Mouse (Mus musculus) heart, embryonic 14.5 days (tissue): ENCODE data around the gene Kcnip4. TPM values are rescaled to one million over a fixed set of nuclear protein-coding genes. Genes with fewer than 3 reads are reported as not detected.

Source experiments
- ATAC-seq: fragments of 200-750 bp; cut with Nextera tagmentation; 2 replicates; pipeline ENCODE4 v1.8.0; 2017; ENCODE audit warnings: low read depth, moderate TSS enrichment; ENCODE audit not compliant: insufficient number of reproducible peaks, insufficient read depth, low FRiP score
- H3K27ac ChIP-seq, 2 experiments: fragments of 200-500 bp in 1 of 2; fragments of 300-500 bp in 1 of 2; sonication (generic) in 1 of 2; replicated peaks in 1 of 2; 2 replicates each; pipeline ENCODE4 v1.5.1; 2012 to 2014; ENCODE audit warnings: low read depth in 2 of 2, low read length in 2 of 2, control low read depth in 1 of 2, mild to moderate bottlenecking in 1 of 2, mixed read lengths in 1 of 2; ENCODE audit not compliant: control insufficient read depth in 1 of 2, insufficient read depth in 1 of 2
- H3K27me3 ChIP-seq: fragments of 300-500 bp; sonication (generic); 2 replicates; pipeline ENCODE4 v1.6.1; 2014; ENCODE audit warnings: mild to moderate bottlenecking, low read length, control low read depth; ENCODE audit not compliant: control insufficient read depth, insufficient read depth
- H3K36me3 ChIP-seq: fragments of 300-500 bp; sonication (generic); 2 replicates; pipeline ENCODE4 v1.6.1; 2014; ENCODE audit warnings: mild to moderate bottlenecking, control low read depth, low read length, mixed read lengths; ENCODE audit not compliant: control insufficient read depth, insufficient read depth
- H3K4me1 ChIP-seq, 2 experiments: fragments of 200-500 bp in 1 of 2; fragments of 300-500 bp in 1 of 2; sonication (generic) in 1 of 2; 2 replicates each; pipeline ENCODE4 v1.6.1; 2012 to 2014; ENCODE audit warnings: low read length in 2 of 2, control low read depth in 1 of 2, mixed read lengths in 1 of 2; ENCODE audit not compliant: control insufficient read depth in 2 of 2, insufficient read depth in 2 of 2
- H3K4me2 ChIP-seq: fragments of 300-500 bp; sonication (generic); 2 replicates; pipeline ENCODE4 v1.6.1; 2014; ENCODE audit warnings: mild to moderate bottlenecking, low read length
- H3K4me3 ChIP-seq, 2 experiments: fragments of 200-500 bp in 1 of 2; fragments of 300-500 bp in 1 of 2; sonication (generic) in 1 of 2; 2 replicates each; pipeline ENCODE4 v1.5.1; 2012 to 2014; ENCODE audit warnings: low read length in 2 of 2, mild to moderate bottlenecking in 2 of 2, control low read depth in 1 of 2, low read depth in 1 of 2, moderate library complexity in 1 of 2; ENCODE audit not compliant: control insufficient read depth in 1 of 2, insufficient read depth in 1 of 2
- H3K9ac ChIP-seq: fragments of 300-500 bp; sonication (generic); 2 replicates; pipeline ENCODE4 v1.6.1; 2014; ENCODE audit warnings: mild to moderate bottlenecking, low read length
- H3K9me3 ChIP-seq: fragments of 300-500 bp; sonication (generic); 2 replicates; pipeline ENCODE4 v1.6.1; 2016; ENCODE audit warnings: low read length, control low read depth; ENCODE audit not compliant: control insufficient read depth
- WGBS: fragments of 180-500 bp; shearing (Covaris S2); extraction: QIAGEN DNeasy Blood & Tissue Kit; methylation state at CpG from one replicate; pipeline ENCODE4 v1.1.7; 2014; 5-methylcytosine and 5-hydroxymethylcytosine counted together
- polyA plus RNA-seq: library from polyadenylated mRNA; unstranded; fragments of >200 nt; fragmentation: Nextera tagmentation; extraction: Ambion mirVana; gene quantifications from 2 replicates; pipeline ENCODE4 v1.2.1, GENCODE M21; 2014

Gene Kcnip4
- polyA plus RNA-seq, 1 experiment from 2014 or later, result 1.2 TPM

DNA sequence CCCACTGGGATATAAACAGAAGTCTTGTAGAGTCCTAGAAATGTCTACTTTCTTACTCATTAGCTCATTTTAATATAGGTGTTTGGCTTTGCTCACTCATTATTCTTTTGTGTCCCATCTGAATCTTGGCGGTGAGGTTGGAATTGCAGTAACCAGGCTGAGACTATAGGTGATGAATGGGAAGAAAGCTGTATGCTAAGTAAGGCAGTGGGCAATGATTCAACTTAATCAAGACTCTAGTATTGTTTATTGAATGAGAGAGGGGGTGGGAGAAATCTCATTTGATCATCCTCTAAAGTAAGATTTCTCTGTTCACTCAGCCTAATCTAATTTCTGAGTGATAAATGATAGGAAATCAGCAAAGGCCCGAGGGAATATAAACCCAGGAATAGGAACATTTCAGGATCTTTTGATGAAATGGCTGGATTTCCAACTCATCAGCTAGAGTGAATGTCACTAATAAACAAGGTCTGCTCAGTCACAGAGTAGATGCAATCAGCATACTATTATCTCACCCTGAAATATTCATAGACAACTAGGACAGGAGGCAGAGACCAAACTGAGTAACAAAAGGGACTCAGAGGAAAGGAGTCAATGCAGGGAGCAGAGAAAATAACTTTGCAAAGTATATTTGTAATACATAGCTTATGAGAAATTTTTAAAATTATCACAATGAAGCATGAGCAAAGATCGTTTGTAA lies 660.3 kb downstream of the Kcnip4 start:
- no peaks in the 10 kb centered on the region for H3K36me3 ChIP-seq
- no peak for ATAC-seq
- WGBS, result 67% methylated on average over 3 of the region's 3 CpGs

DNA sequence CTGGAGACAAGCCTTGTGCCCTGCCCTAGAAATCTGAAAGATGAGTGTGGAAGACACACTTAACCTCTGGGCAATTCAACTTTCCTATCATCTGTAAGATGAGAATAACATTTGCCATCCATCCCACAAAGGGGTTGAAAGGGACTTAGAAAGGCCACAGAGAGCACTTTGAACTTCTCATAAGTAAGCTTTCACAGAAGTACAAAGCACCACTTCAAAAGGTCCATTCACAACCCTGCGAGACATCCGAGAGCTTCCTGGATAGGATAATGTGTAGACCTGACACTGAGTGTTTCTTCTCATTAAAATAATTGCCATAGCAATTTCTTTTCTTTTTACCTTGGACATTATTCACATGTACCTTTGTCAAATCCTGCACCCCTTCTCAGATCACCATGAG lies 683.7 kb downstream of the Kcnip4 start:
- Histone ChIP-seq H3K27ac (no peak overlapping the region), H3K27me3 (no peaks in the 10 kb centered on the region), H3K36me3 (no peaks in the 10 kb centered on the region), H3K4me3 (no peak overlapping the region), H3K9ac (no peak overlapping the region), H3K4me1 (no peaks in the 10 kb centered on the region), H3K9me3 (no peaks in the 10 kb centered on the region), H3K4me2 (no peak overlapping the region)
- 57% methylated on average over 2 of the region's 2 CpGs for WGBS
- no peak for ATAC-seq

More for the DNA sequence above, 660.3 kb downstream of the Kcnip4 start:
- no peak overlapping the region for H3K4me2 ChIP-seq
- H3K27ac ChIP-seq, result no peak overlapping the region
- no peaks in the 10 kb centered on the region for H3K4me1 ChIP-seq
- H3K9me3 ChIP-seq, result no peaks in the 10 kb centered on the region
- no peak overlapping the region for H3K4me3 ChIP-seq
- H3K27me3 ChIP-seq, result no peaks in the 10 kb centered on the region
- no peak overlapping the region for H3K9ac ChIP-seq

DNA sequence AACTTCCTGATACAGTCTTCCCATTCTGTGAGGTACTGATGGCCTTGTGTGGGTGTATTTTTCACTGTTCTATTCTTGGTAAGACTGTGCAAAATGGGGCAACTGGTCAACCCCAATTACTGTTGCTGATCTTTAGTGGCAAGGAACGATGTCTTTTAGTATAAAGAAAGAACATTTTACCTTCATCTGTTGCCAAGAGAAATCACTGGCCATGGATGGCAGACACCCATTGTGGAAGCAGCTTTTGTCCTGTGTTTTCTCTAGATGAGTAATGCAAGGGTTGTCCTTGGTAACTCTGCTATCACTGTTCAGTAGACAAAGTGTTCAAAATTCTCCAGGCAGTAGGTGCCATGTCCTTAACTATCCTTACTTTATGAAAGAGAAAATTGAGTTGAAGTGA lies 729.2 kb downstream of the Kcnip4 start:
- no peaks in the 10 kb centered on the region for H3K27me3 ChIP-seq
- no peaks in the 10 kb centered on the region for H3K4me1 ChIP-seq
- ATAC-seq, result no peak
- no peak overlapping the region for H3K9ac ChIP-seq
- H3K36me3 ChIP-seq, result no peaks in the 10 kb centered on the region
- no peaks in the 10 kb centered on the region for H3K9me3 ChIP-seq
- no peak overlapping the region for H3K4me3 ChIP-seq
- WGBS, result 49% methylated on average over 1 of the region's 1 CpGs
- no peak overlapping the region for H3K4me2 ChIP-seq
- H3K27ac ChIP-seq, result no peak overlapping the region

- no peak overlapping the region for H3K27ac ChIP-seq
- no peaks in the 10 kb centered on the region for H3K36me3 ChIP-seq
- 51% methylated on average over 1 of the region's 1 CpGs for WGBS
Observed at GRCm38 (mm10) chr5:48779376-48779775, 745.3 kb downstream of the Kcnip4 start.

GRCm38 (mm10) chr5:48748613-48749012 lies 776.1 kb downstream of the Kcnip4 start:
- ATAC-seq, result no peak
- H3K9ac ChIP-seq, result no peak overlapping the region
- no peaks in the 10 kb centered on the region for H3K36me3 ChIP-seq
- H3K4me3 ChIP-seq, result no peak overlapping the region
- H3K4me1 ChIP-seq, result no peaks in the 10 kb centered on the region
- no peaks in the 10 kb centered on the region for H3K9me3 ChIP-seq
- H3K27me3 ChIP-seq, result no peaks in the 10 kb centered on the region
- no peak overlapping the region for H3K27ac ChIP-seq
- H3K4me2 ChIP-seq, result no peak overlapping the region

More at GRCm38 (mm10) chr5:48779376-48779775, 745.3 kb downstream of the Kcnip4 start:
- ATAC-seq, result no peak
- Histone ChIP-seq H3K27me3 (no peaks in the 10 kb centered on the region), H3K4me2 (no peak overlapping the region), H3K9ac (no peak overlapping the region), H3K4me1 (no peaks in the 10 kb centered on the region), H3K4me3 (no peak overlapping the region), H3K9me3 (no peaks in the 10 kb centered on the region)

- no peaks in the 10 kb centered on the region for H3K36me3 ChIP-seq
- no peak overlapping the region for H3K27ac ChIP-seq
- no peaks in the 10 kb centered on the region for H3K27me3 ChIP-seq
- no peak overlapping the region for H3K9ac ChIP-seq
- ATAC-seq, result no peak
- no peak overlapping the region for H3K4me2 ChIP-seq
- 29% methylated on average over 2 of the region's 2 CpGs for WGBS
- H3K9me3 ChIP-seq, result no peaks in the 10 kb centered on the region
- H3K4me3 ChIP-seq, result no peak overlapping the region
- no peaks in the 10 kb centered on the region for H3K4me1 ChIP-seq
Observed at GRCm38 (mm10) chr5:48737640-48738039, 787.1 kb downstream of the Kcnip4 start.

DNA sequence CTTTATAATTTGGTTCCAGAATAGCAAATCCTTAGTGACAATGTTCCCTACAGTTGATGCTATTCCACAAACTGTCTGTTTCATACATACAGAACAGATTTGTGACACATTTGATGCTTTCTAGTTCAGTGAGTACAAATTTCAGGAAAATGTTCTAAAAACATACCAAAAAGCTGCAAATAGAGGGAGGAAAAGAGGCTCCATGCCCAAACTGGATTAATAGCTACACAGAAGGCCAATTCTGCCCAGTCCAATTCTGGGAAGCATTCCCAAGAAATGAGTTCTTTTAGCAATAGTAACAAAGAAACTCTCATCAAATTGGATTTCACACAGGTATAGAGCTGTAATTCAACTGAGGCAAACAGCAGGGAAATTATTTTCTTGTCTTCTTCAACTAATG lies 806.5 kb downstream of the Kcnip4 start:
- Histone ChIP-seq H3K4me1 (no peaks in the 10 kb centered on the region), H3K9me3 (no peaks in the 10 kb centered on the region), H3K36me3 (no peaks in the 10 kb centered on the region), H3K4me2 (no peak overlapping the region), H3K27me3 (no peaks in the 10 kb centered on the region), H3K4me3 (no peak overlapping the region), H3K9ac (no peak overlapping the region), H3K27ac (no peak overlapping the region)
- ATAC-seq, result no peak

DNA sequence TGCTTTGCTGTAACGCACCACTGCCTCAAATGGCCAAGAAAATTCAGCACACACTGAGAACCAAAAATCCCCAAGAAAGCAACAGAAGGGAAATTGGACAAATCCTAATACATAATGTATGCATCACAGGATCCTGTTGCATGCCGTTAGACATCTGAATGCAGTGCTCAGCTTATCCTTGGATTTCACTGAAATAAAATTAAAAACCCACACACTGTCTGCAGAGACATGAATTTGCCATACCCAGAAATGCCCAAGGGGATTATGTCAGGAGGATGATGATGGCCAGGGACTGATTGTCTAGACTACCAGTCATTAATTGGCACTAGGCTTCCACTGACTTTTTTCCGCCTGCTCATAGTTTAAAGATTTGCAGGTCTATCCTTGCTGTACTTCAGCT lies 818.7 kb downstream of the Kcnip4 start:
- H3K27me3 ChIP-seq, result no peaks in the 10 kb centered on the region
- ATAC-seq, result no peak
- no peak overlapping the region for H3K9ac ChIP-seq
- WGBS, result 78% methylated on average over 3 of the region's 3 CpGs
- H3K4me1 ChIP-seq, result no peaks in the 10 kb centered on the region
- H3K4me2 ChIP-seq, result no peak overlapping the region
- no peaks in the 10 kb centered on the region for H3K36me3 ChIP-seq
- H3K27ac ChIP-seq, result no peak overlapping the region
- H3K4me3 ChIP-seq, result no peak overlapping the region
- no peaks in the 10 kb centered on the region for H3K9me3 ChIP-seq
